Mouse (Mus musculus) frontal cortex, adult 2 months (tissue): ENCODE measurements at regions not wholly inside any gene's neighbourhood (a gene's known extent, or its start where the extent isn't known, plus 50 kb on each side); places are given as distances from the start of the nearest gene placed in this dataset.

Source experiments
- DNase-seq, 2 experiments: peaks; one replicate each; pipeline ENCODE4 v3.0.0; 2022; ENCODE audit warnings: low spot score in 1 of 2; ENCODE audit errors: extremely low spot score in 1 of 2

- no peak for DNase-seq
These were observed 89.0 kb upstream of the Slc7a14 start for GRCm38 (mm10) chr3:31399136-31399535.

GRCm38 (mm10) chr3:31394533-31394932, 84.4 kb upstream of the Slc7a14 start:
- DNase-seq, result no peak

GRCm38 (mm10) chr3:31389955-31390354, 79.8 kb upstream of the Slc7a14 start:
- no peak for DNase-seq

GRCm38 (mm10) chr3:31375678-31376077, 65.5 kb upstream of the Slc7a14 start:
- DNase-seq, result no peak

- DNase-seq, result no peak
These were observed 63.9 kb upstream of the Slc7a14 start for GRCm38 (mm10) chr3:31374061-31374460.

- no peak for DNase-seq
These were observed 58.1 kb upstream of the Slc7a14 start for GRCm38 (mm10) chr3:31368259-31368658.
